Mouse (Mus musculus) hindbrain, embryonic 14.5 days (tissue): Measurements from ENCODE around the gene Rhox12. TPM values are rescaled to one million over a fixed set of nuclear protein-coding genes. Genes with fewer than 3 reads are reported as not detected.

ENCODE experiments used
- polyA plus RNA-seq: library from polyadenylated mRNA; unstranded; fragments of >200 nt; fragmentation: Nextera tagmentation; extraction: Ambion mirVana; gene quantifications from 2 replicates; pipeline ENCODE4 v1.2.1, GENCODE M21; 2014

Gene Rhox12
- polyA plus RNA-seq, 1 experiment from 2014 or later, result not detected

Other genes starting within 250 kb of the Rhox12 start
- gene Rhox8, start 232.0 kb downstream of the Rhox12 start, polyA plus RNA-seq, result not detected in 2 replicates
- gene Rhox7b, start 213.7 kb downstream of the Rhox12 start, polyA plus RNA-seq, result not detected in 2 replicates
- not detected in 2 replicates for gene Rhox9, start 209.1 kb downstream of the Rhox12 start, polyA plus RNA-seq
- not detected in 2 replicates for gene Btg1-ps1, start 92.1 kb downstream of the Rhox12 start, polyA plus RNA-seq
- not detected in 2 replicates for gene Btg1-ps2, start 67.8 kb downstream of the Rhox12 start, polyA plus RNA-seq
- not detected in 2 replicates for gene Rhox10, start 44.4 kb downstream of the Rhox12 start, polyA plus RNA-seq
- not detected in 2 replicates for gene Rhox11, start 25.8 kb downstream of the Rhox12 start, polyA plus RNA-seq
- gene Rhox13, start 10.3 kb upstream of the Rhox12 start, polyA plus RNA-seq, result not detected in 2 replicates
- gene Zbtb33, start 78.9 kb upstream of the Rhox12 start, polyA plus RNA-seq, result 6.6 and 7.7 TPM in 2 replicates
- 46.9 and 50.0 TPM in 2 replicates for gene Tmem255a, start 141.5 kb upstream of the Rhox12 start, polyA plus RNA-seq
- gene Atp1b4, start 205.3 kb upstream of the Rhox12 start, polyA plus RNA-seq, result not detected in 2 replicates